11 mouse cellular contexts compared by ENCODE assay signal in genomic region chr2:29968638-29969037, GRCm38 (mm10). TPM values are rescaled to one million over a fixed set of nuclear protein-coding genes. Genes with fewer than 3 reads are reported as not detected.
DNase-seq lines count a peak whose midpoint lies in the region; ATAC-seq and TF ChIP-seq lines count a peak whose summit lies in the region.
"Had no signal": no experiment of that assay in that cellular context is flagged by ENCODE, and none has a peak within 500 bp of the region (broad histone marks: within the 10 kb centered on the region; RNA-seq: fewer than 3 reads in every experiment).

No protein-coding gene starts in this region.

- DNase-seq in gastrocnemius, adult 2 months: no peak
- no peak for DNase-seq in gastrocnemius, postnatal 10 days
- DNase-seq in kidney, adult 9 months: peak; percentile 72
- DNase-seq in Muller cell, postnatal 12 days (ENCODE audit: inconsistent ontology term): peak; percentile 72
- DNase-seq in kidney, postnatal 36 days: peak; percentile 50 to 80
- no peak for DNase-seq in adrenal gland, adult 18-20 months (ENCODE audit: low spot score in 2 of 2)
- DNase-seq: right cerebral cortex, postnatal 4 days; thymus, adult 18-20 months had no signal

- WGBS in kidney, embryonic 14.5 days: 73% methylated on average over 5 of the region's 5 CpGs

- H3K27ac ChIP-seq in gastrocnemius, adult 2 months: peak overlapping the region; percentile 32; the same call in 1 of the 2 replicates
- no peak overlapping the region for H3K27ac ChIP-seq in kidney, embryonic 14.5 days (ENCODE audit: low read depth, low read length)

- ATAC-seq in kidney, embryonic 14.5 days (ENCODE audit: low FRiP score, low TSS enrichment): no peak
- ATAC-seq in megakaryocyte, adult 5-6 weeks (ENCODE audit: poor library complexity, severe bottlenecking): no peak
- ATAC-seq: CD4-positive, CD25-positive, alpha-beta regulatory T cell, adult 4 months had no signal

- TF ChIP-seq CTCF in gastrocnemius, adult 2 months (IDR thresholded peaks at IDR 0.05): no peak

- peak overlapping the region; percentile 97 for H3K4me3 ChIP-seq in gastrocnemius, adult 2 months
- H3K4me3 ChIP-seq in kidney, embryonic 14.5 days (ENCODE audit: low read length): no peak overlapping the region

- H3K27me3 ChIP-seq in kidney, embryonic 14.5 days (ENCODE audit: control insufficient read depth, insufficient read depth, low read length): no peaks in the 10 kb centered on the region

- H3K9me3 ChIP-seq in kidney, embryonic 14.5 days (ENCODE audit: control insufficient read depth, low read length): no peaks in the 10 kb centered on the region

- H3K4me2 ChIP-seq in kidney, embryonic 14.5 days (replicated peaks; ENCODE audit: low read depth, low read length): no peak overlapping the region

- H3K36me3 ChIP-seq in kidney, embryonic 14.5 days (ENCODE audit: control insufficient read depth, insufficient read depth, low read length): peaks cover 12% of the 10 kb centered on the region; the same call in 1 of the 2 replicates

- H3K9ac ChIP-seq in kidney, embryonic 14.5 days (ENCODE audit: low read depth, low read length): no peak overlapping the region

- peaks cover 44% of the 10 kb centered on the region for H3K4me1 ChIP-seq in kidney, embryonic 14.5 days (ENCODE audit: control insufficient read depth, insufficient read depth, low read length)

- intact Hi-C loops in gastrocnemius, adult 2 months (cut with DNase I): no loop called here

RNA-seq across cellular contexts. Expression of gene Sptan1, which starts 3.3 kb away (rescaled TPM):
- 10 to 100 TPM; 41.8 to 62.1 TPM for total RNA-seq in gastrocnemius, adult 2 months (2021)
- 100 to 1,000 TPM; 103 to 127 TPM for total RNA-seq in gastrocnemius, postnatal 10 days (2021)
- polyA plus RNA-seq in kidney, embryonic 14.5 days (2014; fragmentation: Nextera tagmentation; extraction: Ambion mirVana): 121 and 136 TPM in 2 replicates
- 59.3 and 72.4 TPM in 2 replicates for total RNA-seq in megakaryocyte, adult 5-6 weeks (2015)
- total RNA-seq in megakaryocyte, adult 5-6 weeks (2017): 131 and 136 TPM in 2 replicates
- total RNA-seq in adrenal gland, adult 18-20 months (2021): 100 to 1,000 TPM; 191 to 224 TPM

RNA-seq across cellular contexts. Expression of gene Gle1, which starts 33.4 kb away (rescaled TPM):
- total RNA-seq in gastrocnemius, adult 2 months (2021): 10 to 100 TPM; 23.2 to 28.3 TPM
- total RNA-seq in gastrocnemius, postnatal 10 days (2021): 10 to 100 TPM; 20.9 to 21.7 TPM
- polyA plus RNA-seq in kidney, embryonic 14.5 days (2014; fragmentation: Nextera tagmentation; extraction: Ambion mirVana): 43.8 and 57.9 TPM in 2 replicates
- total RNA-seq in megakaryocyte, adult 5-6 weeks (2015): 17.5 and 18.4 TPM in 2 replicates
- total RNA-seq in megakaryocyte, adult 5-6 weeks (2017): 44.2 and 54.7 TPM in 2 replicates
- total RNA-seq in adrenal gland, adult 18-20 months (2021): 10 to 100 TPM; 28.1 to 30.8 TPM

Comparison
In these comparisons a context has a peak if more than half of its experiments do, and no peak if none do; other contexts are left out.
1. DNase-seq: peak in kidney, adult 9 months (single experiment), Muller cell, postnatal 12 days (single experiment) and kidney, postnatal 36 days (2 of 2); none in gastrocnemius, adult 2 months (single experiment), gastrocnemius, postnatal 10 days (single experiment) and adrenal gland, adult 18-20 months (0 of 2).